Mouse (Mus musculus): Measurements from ENCODE around the gene Ifi35. TPM values are rescaled to one million over a fixed set of nuclear protein-coding genes. Genes with fewer than 3 reads are reported as not detected.

Gene Ifi35
- polyA plus RNA-seq (2014; fragmentation: Nextera tagmentation; extraction: Ambion mirVana), result 22.4 and 23.0 TPM in 2 replicates

DNA sequence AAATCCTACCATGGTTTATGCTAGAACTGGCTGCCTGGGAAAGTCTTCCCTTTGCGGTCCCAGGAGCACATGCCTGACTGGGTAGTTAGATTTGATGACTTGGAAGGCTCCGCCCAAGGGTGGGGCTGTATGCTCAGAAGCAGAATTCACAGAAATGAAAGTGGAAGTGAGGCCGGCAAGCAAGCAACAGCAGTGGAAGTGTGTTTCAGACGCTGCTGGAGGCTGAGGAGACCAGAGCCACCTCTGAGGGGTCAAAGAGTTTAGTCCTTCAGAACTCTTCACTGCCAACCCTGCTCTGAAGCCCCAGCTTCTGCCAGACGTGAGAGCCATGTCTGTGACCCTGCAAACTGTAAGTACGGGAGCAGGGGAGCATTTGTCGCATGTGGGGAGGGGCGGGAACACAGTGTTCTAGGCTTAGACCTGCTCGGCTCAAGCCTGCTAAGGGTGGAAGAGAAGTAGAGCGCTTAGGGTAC, at the start of gene Ifi35:
TSS of gene Ifi35 (plus strand) at position 134 of the 473 bp plus-strand sequence.
- 16% methylated on average over 10 of the region's 10 CpGs for WGBS
- H3K9me3 ChIP-seq (ENCODE audit: control insufficient read depth, low read depth, low read length), result no peaks in the 10 kb centered on the region
- peak; percentile 70 for ATAC-seq (ENCODE audit: insufficient number of reproducible peaks, insufficient read depth, low FRiP score, low read depth)

DNA sequence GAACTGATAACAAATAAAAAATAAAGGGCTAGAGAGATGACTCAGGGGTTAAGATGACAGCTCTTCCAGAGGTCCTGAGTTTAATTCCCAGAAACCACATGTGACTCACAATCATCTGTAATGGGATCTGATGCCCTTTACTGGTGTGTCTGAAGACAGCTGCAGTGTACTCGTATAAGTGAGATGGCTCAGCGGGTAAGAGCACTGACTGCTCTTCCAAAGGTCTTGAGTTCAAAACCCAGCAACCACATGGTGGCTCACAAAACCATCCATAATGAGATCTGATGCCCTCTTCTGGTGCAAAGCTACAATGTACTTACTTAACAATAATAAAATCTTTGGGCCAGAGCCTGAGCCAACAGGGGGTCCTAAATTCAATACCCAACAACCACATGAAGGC, 32.9 kb upstream of the Ifi35 start:
- WGBS, result 86% methylated on average over 2 of the region's 2 CpGs
- no peak for ATAC-seq (ENCODE audit: insufficient number of reproducible peaks, insufficient read depth, low FRiP score, low read depth)
- Histone ChIP-seq H3K36me3 (ENCODE audit: control insufficient read depth, insufficient read depth, low read length) (peaks cover 30% of the 10 kb centered on the region), H3K4me1 (ENCODE audit: control insufficient read depth, insufficient read depth, low read length) (peaks cover 6% of the 10 kb centered on the region; the same call in 1 of the 2 replicates), H3K4me2 (replicated peaks; ENCODE audit: low read depth, low read length) (no peak overlapping the region), H3K9me3 (ENCODE audit: control insufficient read depth, low read depth, low read length) (no peaks in the 10 kb centered on the region), H3K9ac (replicated peaks; ENCODE audit: low read depth, low read length) (no peak overlapping the region), H3K27me3 (ENCODE audit: control insufficient read depth, insufficient read depth, low read length) (no peaks in the 10 kb centered on the region), H3K27ac (ENCODE audit: low read length) (no peak overlapping the region), H3K4me3 (ENCODE audit: low read depth, low read length) (no peak overlapping the region)

More for the DNA sequence above, at the start of gene Ifi35:
- Histone ChIP-seq H3K36me3 (ENCODE audit: control insufficient read depth, insufficient read depth, low read length) (peaks cover 21% of the 10 kb centered on the region), H3K27ac (ENCODE audit: low read length) (peak within 1 kb of the TSS; percentile 77), H3K4me1 (ENCODE audit: control insufficient read depth, insufficient read depth, low read length) (peaks cover 14% of the 10 kb centered on the region; the same call in 1 of the 2 replicates), H3K4me3 (ENCODE audit: low read depth, low read length) (peak within 1 kb of the TSS; percentile 40), H3K4me2 (replicated peaks; ENCODE audit: low read depth, low read length) (peak within 1 kb of the TSS; percentile 59), H3K27me3 (ENCODE audit: control insufficient read depth, insufficient read depth, low read length) (no peaks in the 10 kb centered on the region), H3K9ac (replicated peaks; ENCODE audit: low read depth, low read length) (peak within 1 kb of the TSS; percentile 40)

DNA sequence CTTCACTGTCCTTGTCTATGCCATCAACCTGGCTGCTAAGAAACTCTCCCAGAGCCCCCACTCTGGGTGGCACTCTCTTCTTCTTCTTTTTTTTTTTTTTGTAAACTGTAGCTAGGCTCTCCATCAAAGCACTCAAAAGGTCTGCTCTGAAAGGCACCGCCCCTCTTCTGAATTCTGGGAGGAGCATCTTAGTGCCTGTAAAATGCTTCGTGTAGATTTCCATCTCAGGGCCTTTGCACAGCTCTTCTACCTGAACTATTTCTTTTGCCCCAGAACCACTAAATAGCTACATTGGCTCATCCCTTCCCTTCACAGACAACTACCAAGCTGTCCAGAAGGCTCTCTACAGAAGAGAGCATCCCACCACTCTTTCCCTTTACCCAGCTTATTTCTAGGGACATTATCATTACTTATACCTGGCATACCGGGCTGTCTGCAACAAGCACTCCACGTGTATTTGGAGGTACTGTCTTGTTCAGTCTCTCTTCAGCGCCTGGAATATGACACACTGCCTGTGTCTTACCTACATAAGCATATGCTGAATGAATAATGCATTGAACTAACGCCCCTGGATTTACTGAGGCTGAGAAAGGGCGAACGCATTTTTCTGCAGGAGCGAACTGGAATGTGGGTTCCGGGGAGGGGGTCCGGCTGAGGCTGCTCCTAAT, 31.6 kb upstream of the Ifi35 start:
- WGBS, result 1% methylated on average over 11 of the region's 11 CpGs
- Histone ChIP-seq H3K4me2 (replicated peaks; ENCODE audit: low read depth, low read length) (peak overlapping the region; percentile 90), H3K9ac (replicated peaks; ENCODE audit: low read depth, low read length) (peak overlapping the region; percentile 75), H3K27me3 (ENCODE audit: control insufficient read depth, insufficient read depth, low read length) (no peaks in the 10 kb centered on the region), H3K4me3 (ENCODE audit: low read depth, low read length) (peak overlapping the region; percentile 73), H3K4me1 (ENCODE audit: control insufficient read depth, insufficient read depth, low read length) (peaks cover 6% of the 10 kb centered on the region; the same call in 1 of the 2 replicates), H3K36me3 (ENCODE audit: control insufficient read depth, insufficient read depth, low read length) (peaks cover 18% of the 10 kb centered on the region), H3K9me3 (ENCODE audit: control insufficient read depth, low read depth, low read length) (no peaks in the 10 kb centered on the region), H3K27ac (ENCODE audit: low read length) (peak overlapping the region; percentile 40; the same call in 1 of the 2 replicates)
- ATAC-seq (ENCODE audit: insufficient number of reproducible peaks, insufficient read depth, low FRiP score, low read depth), result peak; percentile 10; the same call in 1 of the 2 replicates

DNA sequence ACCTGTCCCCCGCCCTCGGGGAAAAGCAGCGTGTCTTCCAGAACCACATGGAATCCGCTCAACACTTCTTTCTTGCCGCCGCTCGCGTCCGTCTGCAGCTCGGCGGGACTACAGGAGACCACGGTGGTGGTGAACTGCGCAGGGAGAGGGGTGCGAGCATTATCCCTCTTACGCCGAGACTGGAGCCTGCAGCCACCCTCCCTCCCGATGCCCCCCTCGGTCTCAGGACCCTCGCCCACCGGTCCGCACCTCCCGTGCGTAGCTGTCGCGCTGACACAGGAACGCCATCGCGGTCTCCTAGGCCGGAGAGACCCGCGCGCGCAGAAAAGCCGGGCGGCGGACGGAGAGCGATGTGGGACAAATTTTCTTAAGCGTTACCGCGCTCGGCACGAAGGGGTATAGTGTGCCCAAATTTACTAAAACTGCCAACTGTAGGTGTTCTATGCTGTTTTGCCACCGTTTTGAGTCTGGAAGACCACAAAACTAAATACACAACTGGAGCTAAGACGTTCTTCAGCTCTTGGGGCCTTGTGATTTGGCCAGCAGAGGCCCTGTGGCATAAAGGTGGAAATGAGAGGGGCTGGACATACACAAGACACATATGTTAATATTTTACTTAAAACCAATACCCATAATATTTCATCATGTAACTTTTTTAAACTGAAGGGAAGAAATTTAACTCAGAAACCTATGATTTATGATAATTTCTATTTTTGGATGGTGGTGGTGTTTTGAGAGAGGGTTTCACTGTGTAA, 30.9 kb upstream of the Ifi35 start, which contains the start of gene Aarsd1:
TSS of gene Aarsd1 (minus strand) at position 515 of the 755 bp plus-strand sequence.
- peak within 1 kb of the TSS; percentile 90 for H3K4me2 ChIP-seq (replicated peaks; ENCODE audit: low read depth, low read length)
- ATAC-seq (ENCODE audit: insufficient number of reproducible peaks, insufficient read depth, low FRiP score, low read depth), result peak; percentile 66
- 0% methylated on average over 45 of the region's 45 CpGs for WGBS

DNA sequence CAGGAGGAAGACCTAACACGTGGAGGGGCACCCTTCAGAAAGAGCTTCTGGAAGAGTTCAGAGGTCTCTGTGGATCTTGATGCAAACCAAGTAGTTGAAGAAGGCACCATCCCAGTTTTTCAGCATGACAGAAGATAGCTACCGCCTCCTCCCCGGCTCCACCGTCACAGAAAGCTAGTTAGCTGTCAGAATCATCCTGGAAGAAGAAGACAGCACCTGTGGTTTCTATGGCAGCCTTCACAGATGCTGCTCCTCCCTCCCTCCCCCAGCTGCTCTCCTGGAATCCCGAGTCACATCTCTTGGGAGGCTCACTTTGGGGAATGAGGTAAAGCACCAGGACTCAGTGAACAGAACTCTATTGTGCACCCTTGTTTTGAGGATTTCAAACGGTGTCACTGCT, 29.2 kb upstream of the Ifi35 start:
- Histone ChIP-seq H3K4me2 (replicated peaks; ENCODE audit: low read depth, low read length) (no peak overlapping the region), H3K9me3 (ENCODE audit: control insufficient read depth, low read depth, low read length) (no peaks in the 10 kb centered on the region), H3K27ac (ENCODE audit: low read length) (no peak overlapping the region), H3K36me3 (ENCODE audit: control insufficient read depth, insufficient read depth, low read length) (peaks cover under 1% of the 10 kb centered on the region; the same call in 1 of the 2 replicates), H3K9ac (replicated peaks; ENCODE audit: low read depth, low read length) (no peak overlapping the region), H3K4me1 (ENCODE audit: control insufficient read depth, insufficient read depth, low read length) (peaks cover 11% of the 10 kb centered on the region; the same call in 1 of the 2 replicates), H3K4me3 (ENCODE audit: low read depth, low read length) (no peak overlapping the region), H3K27me3 (ENCODE audit: control insufficient read depth, insufficient read depth, low read length) (no peaks in the 10 kb centered on the region)
- 48% methylated on average over 6 of the region's 6 CpGs for WGBS
- ATAC-seq (ENCODE audit: insufficient number of reproducible peaks, insufficient read depth, low FRiP score, low read depth), result no peak

More for the DNA sequence above, 30.9 kb upstream of the Ifi35 start, which contains the start of gene Aarsd1:
- Histone ChIP-seq H3K27me3 (ENCODE audit: control insufficient read depth, insufficient read depth, low read length) (no peaks in the 10 kb centered on the region), H3K36me3 (ENCODE audit: control insufficient read depth, insufficient read depth, low read length) (peaks cover 12% of the 10 kb centered on the region), H3K9me3 (ENCODE audit: control insufficient read depth, low read depth, low read length) (no peaks in the 10 kb centered on the region), H3K4me3 (ENCODE audit: low read depth, low read length) (peak within 1 kb of the TSS; percentile 73), H3K9ac (replicated peaks; ENCODE audit: low read depth, low read length) (peak within 1 kb of the TSS; percentile 75), H3K27ac (ENCODE audit: low read length) (peak within 1 kb of the TSS; percentile 40; the same call in 1 of the 2 replicates), H3K4me1 (ENCODE audit: control insufficient read depth, insufficient read depth, low read length) (peaks cover 6% of the 10 kb centered on the region; the same call in 1 of the 2 replicates)

DNA sequence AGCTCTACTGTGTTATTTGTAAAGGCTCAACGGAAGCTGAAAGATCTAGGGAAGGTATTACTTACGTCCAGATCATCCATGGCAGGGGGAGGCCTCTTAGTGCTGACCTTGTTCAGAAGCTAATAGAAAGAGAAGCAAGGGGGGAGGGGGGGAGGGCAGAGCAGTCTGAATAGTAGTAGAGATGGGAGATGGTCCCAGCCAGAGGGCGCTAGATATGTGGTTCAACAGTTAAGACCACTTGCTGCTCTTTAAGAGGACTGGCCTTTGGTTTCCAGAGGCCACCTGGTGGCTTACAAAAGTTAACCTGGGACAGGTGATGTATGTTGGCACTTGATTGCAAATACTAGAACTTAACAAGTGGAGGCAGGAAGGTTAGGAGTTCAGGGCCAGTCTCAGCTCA, 28.6 kb upstream of the Ifi35 start:
- ATAC-seq (ENCODE audit: insufficient number of reproducible peaks, insufficient read depth, low FRiP score, low read depth), result no peak
- 28% methylated on average over 3 of the region's 3 CpGs for WGBS
- H3K9me3 ChIP-seq (ENCODE audit: control insufficient read depth, low read depth, low read length), result no peaks in the 10 kb centered on the region
- no peak overlapping the region for H3K27ac ChIP-seq (ENCODE audit: low read length)
- H3K9ac ChIP-seq (replicated peaks; ENCODE audit: low read depth, low read length), result no peak overlapping the region
- H3K4me1 ChIP-seq (ENCODE audit: control insufficient read depth, insufficient read depth, low read length), result peaks cover 12% of the 10 kb centered on the region; the same call in 1 of the 2 replicates
- H3K27me3 ChIP-seq (ENCODE audit: control insufficient read depth, insufficient read depth, low read length), result no peaks in the 10 kb centered on the region
- H3K4me2 ChIP-seq (replicated peaks; ENCODE audit: low read depth, low read length), result no peak overlapping the region
- H3K36me3 ChIP-seq (ENCODE audit: control insufficient read depth, insufficient read depth, low read length), result no peaks in the 10 kb centered on the region
- H3K4me3 ChIP-seq (ENCODE audit: low read depth, low read length), result no peak overlapping the region

DNA sequence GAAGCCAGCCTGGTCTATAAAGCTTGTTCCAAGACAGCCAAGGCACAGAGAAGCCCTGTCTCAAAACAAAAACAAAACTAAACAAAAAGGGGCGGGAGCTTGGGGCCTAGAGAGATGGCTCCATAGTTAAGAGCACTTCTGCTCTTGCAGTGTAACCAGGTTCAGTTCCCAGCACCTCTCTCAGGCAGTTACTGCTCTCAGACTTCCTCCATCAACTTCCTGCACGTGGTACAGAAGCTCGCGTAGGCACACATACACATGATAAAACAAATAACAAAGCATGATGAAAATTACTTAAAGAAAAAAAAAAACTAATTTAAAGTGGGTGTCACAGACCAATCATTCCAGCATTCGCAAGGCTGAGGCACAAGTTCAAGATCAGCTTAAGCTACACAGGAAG, 28.1 kb upstream of the Ifi35 start:
- Histone ChIP-seq H3K9ac (replicated peaks; ENCODE audit: low read depth, low read length) (no peak overlapping the region), H3K27ac (ENCODE audit: low read length) (no peak overlapping the region), H3K4me2 (replicated peaks; ENCODE audit: low read depth, low read length) (no peak overlapping the region), H3K4me3 (ENCODE audit: low read depth, low read length) (no peak overlapping the region), H3K4me1 (ENCODE audit: control insufficient read depth, insufficient read depth, low read length) (peaks cover 12% of the 10 kb centered on the region; the same call in 1 of the 2 replicates), H3K9me3 (ENCODE audit: control insufficient read depth, low read depth, low read length) (no peaks in the 10 kb centered on the region), H3K27me3 (ENCODE audit: control insufficient read depth, insufficient read depth, low read length) (no peaks in the 10 kb centered on the region), H3K36me3 (ENCODE audit: control insufficient read depth, insufficient read depth, low read length) (no peaks in the 10 kb centered on the region)
- WGBS, result 87% methylated on average over 5 of the region's 5 CpGs
- ATAC-seq (ENCODE audit: insufficient number of reproducible peaks, insufficient read depth, low FRiP score, low read depth), result no peak
